Mouse (Mus musculus): ENCODE data around the gene Gm11273. TPM values are rescaled to one million over a fixed set of nuclear protein-coding genes. Genes with fewer than 3 reads are reported as not detected.
"Not testable (repeated sequence)": the region's sequence is repeated elsewhere in the genome, so short reads cannot be mapped to it uniquely, and the experiment has no call there.

Gm11273 gene
- total RNA-seq (2021): 100 to 1,000 TPM; 183 to 189 TPM

DNA sequence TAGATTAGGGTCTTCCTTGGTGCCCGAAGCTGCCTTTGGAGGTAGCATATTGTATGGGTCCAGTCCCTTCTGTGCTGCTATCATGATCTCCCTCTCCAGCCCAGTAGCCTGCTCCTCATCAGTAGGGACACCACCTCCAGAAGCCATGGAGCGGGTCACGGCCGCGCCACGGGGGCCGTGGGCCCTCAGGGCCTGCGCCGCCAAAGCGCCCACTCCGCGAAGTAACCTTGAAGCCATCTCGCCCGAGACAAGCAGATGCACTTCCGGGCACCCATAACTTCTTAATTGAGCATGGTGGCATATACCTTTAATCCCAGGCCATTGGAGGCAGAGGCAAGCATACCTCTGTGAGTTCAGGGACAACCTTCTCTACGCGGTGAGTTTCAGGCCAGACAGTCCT is at the start of gene Gm11273:
Gene Gm11273, minus strand, starts transcription at position 237 of the 400 bp plus-strand sequence.
- not testable (repeated sequence) for DNase-seq

- no peak for DNase-seq
Measured at GRCm38 (mm10) chr13:21550416-21551110, 49.3 kb upstream of the Gm11273 start.

DNA sequence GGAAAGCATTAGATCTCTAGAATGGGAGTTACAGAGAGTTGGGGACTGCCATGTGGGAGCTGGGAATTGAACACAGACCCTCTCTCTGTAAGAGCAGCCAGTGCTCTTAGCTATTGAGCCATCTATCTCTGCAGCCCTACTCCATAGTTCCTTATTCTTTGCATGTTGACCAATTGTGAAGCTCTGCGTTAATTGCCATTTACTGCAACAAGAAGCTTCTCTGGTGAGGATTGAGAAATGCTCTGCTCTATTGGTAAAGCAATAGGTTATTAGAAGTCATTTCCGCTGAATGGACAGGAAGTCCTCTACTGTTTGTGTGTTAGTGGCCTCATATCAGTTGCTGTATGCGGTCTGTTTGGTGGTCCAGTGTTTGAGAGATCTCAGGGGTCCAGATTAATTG is 48.3 kb upstream of the Gm11273 start:
- DNase-seq: no peak

DNA sequence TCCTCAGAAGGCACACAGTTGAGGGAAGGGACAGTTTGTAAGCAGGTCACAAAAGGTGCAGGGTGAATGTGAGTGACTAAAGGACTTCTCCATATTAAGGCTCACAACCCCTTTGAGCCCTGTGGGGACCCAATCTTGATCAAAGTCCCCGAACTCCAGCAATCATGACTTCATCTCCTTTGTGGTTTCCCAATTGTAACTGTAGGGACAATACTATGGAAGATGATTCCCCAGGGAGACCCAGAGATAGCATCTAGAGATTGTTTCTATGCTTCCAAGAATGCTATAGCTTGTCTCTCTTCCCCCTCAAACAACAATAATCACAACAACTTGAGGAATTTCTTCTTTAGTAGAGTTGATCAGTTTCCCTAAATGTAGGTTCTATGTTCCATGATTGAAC is 41.5 kb upstream of the Gm11273 start, which contains the start of gene Olfr1366:
Gene Olfr1366, minus strand, starts transcription at position 101 of the 400 bp plus-strand sequence.
- no peak for DNase-seq

GRCm38 (mm10) chr13:21530781-21531201 is 29.6 kb upstream of the Gm11273 start, which contains the start of gene Zkscan8:
Gene Zkscan8 (minus strand): TSS chr13:21531120.
- DNase-seq: peak; percentile 89

DNA sequence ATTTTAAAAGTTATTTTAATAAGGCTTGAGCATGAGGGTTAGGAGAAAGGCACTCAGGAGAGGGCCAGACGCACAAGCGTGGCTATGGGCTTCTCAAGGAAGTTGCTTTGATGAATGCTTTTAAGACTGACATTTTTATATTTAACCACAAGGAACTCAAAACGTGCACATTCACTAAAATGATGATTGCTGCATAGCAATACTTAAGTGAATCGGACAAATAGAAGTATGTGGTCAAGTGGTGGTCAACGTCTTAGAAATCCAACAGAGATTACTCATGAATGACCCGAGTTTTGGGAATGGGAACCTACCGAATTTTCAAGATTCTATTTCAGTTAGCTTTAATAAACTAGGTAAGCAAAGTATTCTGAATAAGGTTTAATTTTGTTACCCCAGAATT is 28.9 kb upstream of the Gm11273 start:
- DNase-seq: no peak

DNA sequence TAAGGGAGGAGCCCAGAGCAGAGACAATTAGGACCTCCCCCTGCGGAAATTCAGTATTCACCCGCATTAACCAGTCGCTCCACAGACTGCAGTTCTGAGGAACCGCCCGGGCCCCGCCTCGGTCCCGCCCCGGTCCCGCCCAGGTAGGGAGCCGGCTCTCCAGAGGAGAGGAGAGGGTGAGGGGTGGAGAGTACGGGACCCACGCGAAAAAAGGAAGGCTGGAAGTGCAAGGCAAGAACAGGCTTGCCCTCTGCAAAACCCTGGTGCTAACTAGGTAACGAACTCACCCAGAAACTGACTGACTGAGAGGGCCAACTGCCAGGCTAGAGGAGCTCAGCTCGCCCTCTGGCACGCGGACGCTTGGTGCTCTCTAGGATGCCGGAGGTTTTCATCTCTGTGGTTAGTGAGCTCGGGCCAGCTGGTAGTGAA is 5.0 kb upstream of the Gm11273 start:
- DNase-seq: peak; percentile 80

DNA sequence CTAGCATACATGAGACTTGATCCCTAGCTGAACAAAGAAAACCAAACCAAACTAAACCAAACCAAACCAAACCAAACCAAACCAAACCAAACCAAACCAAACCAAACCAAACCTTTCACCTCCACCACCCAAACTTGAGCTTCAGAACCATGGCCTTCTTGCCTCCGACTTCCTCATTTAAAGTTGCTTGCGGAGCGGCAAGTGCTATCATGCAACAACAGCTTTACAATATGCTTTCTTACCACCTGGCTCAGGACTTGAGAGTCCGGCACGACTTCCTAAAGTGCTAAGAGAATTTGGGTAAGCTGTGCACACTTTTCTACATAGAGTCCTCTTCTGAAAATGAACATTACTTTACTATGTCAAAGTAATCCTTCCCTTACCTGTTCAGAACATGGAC is 1.1 kb upstream of the Gm11273 start:
- DNase-seq: no peak

DNA sequence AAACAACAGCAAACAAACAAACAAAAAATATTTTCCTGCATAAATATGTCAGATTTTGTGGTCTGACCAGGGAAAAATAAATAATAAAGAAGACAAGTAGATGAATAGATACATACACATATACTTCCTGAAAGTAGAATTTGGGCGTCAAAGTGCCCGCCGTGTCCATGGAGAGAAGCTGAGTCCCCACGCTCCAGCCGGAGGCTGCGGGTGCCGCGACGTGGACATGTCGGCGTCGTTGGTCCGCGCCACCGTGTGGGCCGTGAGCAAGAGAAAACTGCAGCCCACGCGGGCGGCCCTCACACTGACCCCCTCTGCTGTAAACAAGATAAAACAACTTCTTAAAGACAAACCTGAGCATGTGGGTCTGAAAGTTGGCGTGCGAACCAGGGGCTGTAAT is 6.1 kb downstream of the Gm11273 start, which contains the start of gene AK157302:
Gene AK157302, plus strand, starts transcription at position 144 of the 400 bp plus-strand sequence.
- peak; percentile 17 for DNase-seq

GRCm38 (mm10) chr13:21492847-21493246 is 8.4 kb downstream of the Gm11273 start:
- no peak for DNase-seq

DNA sequence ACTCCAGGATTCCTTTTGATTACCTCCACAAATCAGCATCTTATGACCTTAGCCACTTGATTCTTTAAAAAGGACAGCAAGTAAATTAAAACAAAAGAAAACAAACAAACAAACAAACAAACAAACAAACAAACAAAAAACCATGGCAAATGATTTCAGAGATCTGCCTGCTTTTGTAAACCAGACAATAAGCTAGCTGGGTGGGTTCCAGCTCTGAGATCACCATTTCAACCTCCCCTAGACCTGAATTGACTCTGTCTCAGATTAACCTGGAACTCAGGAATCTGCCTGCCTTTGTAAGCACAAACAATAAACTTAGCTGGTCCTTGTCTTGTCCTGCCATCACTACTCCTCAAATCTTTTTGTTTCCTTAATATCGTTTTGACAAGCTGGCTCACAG is 14.3 kb downstream of the Gm11273 start:
- DNase-seq: no peak

- DNase-seq: peak; percentile 67
Measured at GRCm38 (mm10) chr13:21478759-21479670, 22.2 kb downstream of the Gm11273 start, which contains the start of the genes Zkscan4 and Gm10065. Gene Zkscan4 (plus strand): TSS chr13:21478907. Gene Gm10065 (minus strand): TSS chr13:21479441.

- no peak for DNase-seq
Measured at GRCm38 (mm10) chr13:21472427-21472826, 28.8 kb downstream of the Gm11273 start.

GRCm38 (mm10) chr13:21469097-21469496 is 32.1 kb downstream of the Gm11273 start:
- no peak for DNase-seq

- DNase-seq: peak; percentile 85
Measured at GRCm38 (mm10) chr13:21468061-21469019, 32.9 kb downstream of the Gm11273 start, which contains the start of gene Nkapl. Gene Nkapl (minus strand): TSS chr13:21468509.

DNA sequence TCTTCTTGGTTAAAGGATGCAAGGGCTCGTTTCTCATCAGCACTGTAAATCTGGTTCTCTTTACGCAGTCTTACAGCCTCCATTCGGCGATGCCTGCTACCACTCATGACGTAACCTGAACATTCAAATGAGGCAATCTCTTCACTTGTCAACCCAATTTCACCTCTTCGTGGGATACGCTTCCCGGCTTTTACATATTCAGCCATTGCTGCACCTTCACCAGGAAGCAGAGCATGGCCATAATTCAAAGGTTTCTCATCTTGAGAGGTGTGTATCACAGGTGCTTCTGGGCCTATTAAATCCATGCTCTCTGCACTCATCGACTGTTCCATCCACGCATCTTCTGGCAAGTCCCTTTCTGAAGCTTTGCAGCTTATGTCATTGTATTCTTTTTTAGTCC is 33.9 kb downstream of the Gm11273 start:
- DNase-seq: no peak

GRCm38 (mm10) chr13:21462516-21462915 is 38.7 kb downstream of the Gm11273 start:
- not testable (repeated sequence) for DNase-seq

DNA sequence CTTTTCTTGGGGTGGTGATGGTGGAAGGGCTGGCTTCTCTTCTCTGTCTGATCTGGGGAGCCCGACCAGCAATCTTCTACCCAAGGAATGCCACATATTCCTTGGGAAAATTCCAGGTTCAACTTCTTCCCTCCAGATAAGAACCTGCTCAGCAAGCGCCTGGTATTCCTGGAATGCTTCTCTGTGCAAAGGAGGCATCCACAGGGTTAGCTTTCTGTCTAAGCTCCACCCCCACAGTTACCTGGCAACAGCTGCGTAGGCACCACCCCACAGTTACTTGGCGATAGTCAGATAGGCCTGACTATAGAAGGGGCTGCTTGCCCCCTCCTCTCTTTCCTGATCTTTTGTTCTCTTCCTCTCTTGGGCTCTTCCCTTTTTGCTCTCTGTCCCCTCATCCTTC is 44.9 kb downstream of the Gm11273 start:
- DNase-seq: no peak

GRCm38 (mm10) chr13:21454133-21454532 is 47.1 kb downstream of the Gm11273 start:
- no peak for DNase-seq

GRCm38 (mm10) chr13:21453449-21453848 is 47.8 kb downstream of the Gm11273 start, which contains the start of gene Zscan26:
Gene Zscan26 (minus strand): TSS chr13:21453730.
- DNase-seq: peak; percentile 83

- no peak for DNase-seq
Measured at GRCm38 (mm10) chr13:21453042-21453441, 48.2 kb downstream of the Gm11273 start.

All from heart, postnatal 4 days (tissue).